Mouse (Mus musculus) MEL (cell line): ENCODE measurements around the gene Axl. TPM values are rescaled to one million over a fixed set of nuclear protein-coding genes. Genes with fewer than 3 reads are reported as not detected.

Source experiments
- DNase-seq: peaks from one replicate; pipeline ENCODE4 v3.0.0; 2011; ENCODE audit warnings: low read depth, low spot score
- H3K27ac ChIP-seq: 2 replicates; pipeline ENCODE4 v1.5.1; 2012; ENCODE audit warnings: low read depth, mild to moderate bottlenecking, control low read depth, low read length, moderate library complexity; ENCODE audit not compliant: control insufficient read depth
- H3K27me3 ChIP-seq, 2 experiments: fragments of 150-350 bp in 1 of 2; sonication (generic) in 1 of 2; 2 replicates each; pipeline ENCODE4 v1.6.1; 2012; ENCODE audit warnings: low read length in 2 of 2, mild to moderate bottlenecking in 2 of 2, improper control_type of control experiment in 1 of 2, moderate library complexity in 1 of 2; ENCODE audit not compliant: insufficient read depth in 2 of 2, control insufficient read depth in 1 of 2
- H3K36me3 ChIP-seq, 2 experiments: 2 replicates each; pipeline ENCODE4 v1.6.1; 2012 to 2014; ENCODE audit warnings: low read length in 2 of 2, improper control_type of control experiment in 1 of 2, inconsistent platforms in 1 of 2, mild to moderate bottlenecking in 1 of 2; ENCODE audit not compliant: insufficient read depth in 2 of 2, control insufficient read depth in 1 of 2
- H3K4me1 ChIP-seq, 2 experiments: fragments of 150-350 bp in 1 of 2; sonication (generic) in 1 of 2; 2 replicates each; pipeline ENCODE4 v1.6.1; 2012; ENCODE audit warnings: low read length in 2 of 2, improper control_type of control experiment in 1 of 2, mild to moderate bottlenecking in 1 of 2; ENCODE audit not compliant: insufficient read depth in 2 of 2, control insufficient read depth in 1 of 2
- H3K4me3 ChIP-seq, 2 experiments: fragments of 150-350 bp in 1 of 2; sonication (generic) in 1 of 2; 2 replicates each; pipeline ENCODE4 v1.5.1; 2012; ENCODE audit warnings: low read depth in 2 of 2, low read length in 2 of 2, mild to moderate bottlenecking in 2 of 2, moderate library complexity in 2 of 2, control low read depth in 1 of 2, improper control_type of control experiment in 1 of 2; ENCODE audit not compliant: control insufficient read depth in 1 of 2, insufficient read depth in 1 of 2
- H3K79me2 ChIP-seq: 2 replicates; pipeline ENCODE4 v1.6.1; 2012; ENCODE audit warnings: mild to moderate bottlenecking, low read length, moderate library complexity; ENCODE audit not compliant: control insufficient read depth, poor library complexity, insufficient read depth
- H3K9ac ChIP-seq: 2 replicates; pipeline ENCODE4 v1.6.1; 2012; ENCODE audit warnings: low read depth, mild to moderate bottlenecking, control low read depth, low read length, moderate library complexity; ENCODE audit not compliant: control insufficient read depth, poor library complexity, severe bottlenecking
- H3K9me3 ChIP-seq: fragments of 150-350 bp; sonication (generic); replicated peaks from 2 replicates; pipeline ENCODE4 v1.6.1; 2012; ENCODE audit warnings: mild to moderate bottlenecking, low read length, improper control_type of control experiment, moderate library complexity; ENCODE audit not compliant: insufficient read depth
- CHD1 ChIP-seq: IDR thresholded peaks from 2 replicates; pipeline ENCODE4 v1.6.1; 2012; ENCODE audit warnings: low read depth, mild to moderate bottlenecking, inconsistent platforms, low read length, improper control_type of control experiment
- CHD2 ChIP-seq: IDR thresholded peaks from 2 replicates; pipeline ENCODE4 v1.6.1; 2011; ENCODE audit warnings: low read length, improper control_type of control experiment
- CTCF ChIP-seq, 3 experiments: IDR thresholded peaks in 2 of 3; conservative IDR thresholded peaks in 1 of 3; 2 replicates each; pipeline ENCODE4 v1.5.1; 2011 to 2012; ENCODE audit warnings: low read length in 3 of 3, low read depth in 2 of 3, mild to moderate bottlenecking in 2 of 3, improper control_type of control experiment in 1 of 3, inconsistent platforms in 1 of 3, mixed read lengths in 1 of 3, moderate library complexity in 1 of 3; ENCODE audit not compliant: control insufficient read depth in 1 of 3, insufficient read depth in 1 of 3, poor library complexity in 1 of 3, severe bottlenecking in 1 of 3
- ETS1 ChIP-seq: IDR thresholded peaks from 2 replicates; pipeline ENCODE4 v1.6.1; 2012; ENCODE audit warnings: low read depth, mild to moderate bottlenecking, inconsistent platforms, low read length, improper control_type of control experiment, moderate library complexity
- GABPA ChIP-seq: IDR thresholded peaks from 2 replicates; pipeline ENCODE4 v1.6.1; 2012; ENCODE audit warnings: low read depth, mild to moderate bottlenecking, inconsistent platforms, low read length, improper control_type of control experiment, moderate library complexity
- HCFC1 ChIP-seq: IDR thresholded peaks from 2 replicates; pipeline ENCODE4 v1.6.1; 2012; ENCODE audit warnings: low read depth, mild to moderate bottlenecking, inconsistent platforms, low read length, improper control_type of control experiment, moderate library complexity
- JUND ChIP-seq: IDR thresholded peaks from 2 replicates; pipeline ENCODE4 v1.6.1; 2011; ENCODE audit warnings: low read depth, mild to moderate bottlenecking, improper control_type of control experiment, low read length
- KAT2A ChIP-seq: conservative IDR thresholded peaks from 2 replicates; pipeline ENCODE4 v1.6.1; 2012; ENCODE audit warnings: low read depth, low read length, improper control_type of control experiment, inconsistent platforms
- MAFK ChIP-seq: IDR thresholded peaks from 2 replicates; pipeline ENCODE4 v1.6.1; 2011; ENCODE audit warnings: low read depth, mild to moderate bottlenecking, low read length, improper control_type of control experiment, borderline replicate concordance
- MAX ChIP-seq: IDR thresholded peaks from 2 replicates; pipeline ENCODE4 v1.6.1; 2011; ENCODE audit warnings: low read length, improper control_type of control experiment
- MAZ ChIP-seq: IDR thresholded peaks from 2 replicates; pipeline ENCODE4 v1.6.1; 2012; ENCODE audit warnings: low read depth, mild to moderate bottlenecking, inconsistent platforms, low read length, improper control_type of control experiment
- MEF2A ChIP-seq: IDR thresholded peaks from 2 replicates; pipeline ENCODE4 v1.6.1; 2014; ENCODE audit warnings: low read depth, mild to moderate bottlenecking, inconsistent platforms, low read length, improper control_type of control experiment; ENCODE audit not compliant: poor library complexity, insufficient replicate concordance, severe bottlenecking; ENCODE audit errors: extremely low read depth
- MYC ChIP-seq: IDR thresholded peaks from 2 replicates; pipeline ENCODE4 v1.6.1; 2011; ENCODE audit warnings: low read depth, mild to moderate bottlenecking, low read length, improper control_type of control experiment, moderate library complexity
- NELFE ChIP-seq: IDR thresholded peaks from 2 replicates; pipeline ENCODE4 v1.6.1; 2011; ENCODE audit warnings: low read depth, low read length, improper control_type of control experiment
- POLR2AphosphoS2 ChIP-seq: IDR thresholded peaks from 2 replicates; pipeline ENCODE4 v1.6.1; 2011; ENCODE audit warnings: low read length, improper control_type of control experiment
- TCF12 ChIP-seq: IDR thresholded peaks from 2 replicates; pipeline ENCODE4 v1.6.1; 2014; ENCODE audit warnings: low read depth, mild to moderate bottlenecking, inconsistent platforms, low read length, improper control_type of control experiment, moderate library complexity
- UBTF ChIP-seq: IDR thresholded peaks from 2 replicates; pipeline ENCODE4 v1.6.1; 2012; ENCODE audit warnings: low read depth, mild to moderate bottlenecking, inconsistent platforms, low read length, improper control_type of control experiment, moderate library complexity, borderline replicate concordance; ENCODE audit not compliant: insufficient read depth
- USF1 ChIP-seq: IDR thresholded peaks from 2 replicates; pipeline ENCODE4 v1.6.1; 2014; ENCODE audit warnings: low read depth, mild to moderate bottlenecking, inconsistent platforms, low read length, improper control_type of control experiment, moderate library complexity
- USF2 ChIP-seq, 2 experiments: IDR thresholded peaks; 2 replicates each; pipeline ENCODE4 v1.6.1; 2011 to 2012; ENCODE audit warnings: improper control_type of control experiment in 2 of 2, low read length in 2 of 2, borderline replicate concordance in 1 of 2, inconsistent platforms in 1 of 2, low read depth in 1 of 2, mild to moderate bottlenecking in 1 of 2; ENCODE audit not compliant: insufficient read depth in 1 of 2
- ZC3H11A ChIP-seq: IDR thresholded peaks from 2 replicates; pipeline ENCODE4 v1.6.1; 2012; ENCODE audit warnings: low read depth, mild to moderate bottlenecking, inconsistent platforms, low read length, improper control_type of control experiment
- ZKSCAN1 ChIP-seq: IDR thresholded peaks from 2 replicates; pipeline ENCODE4 v1.6.1; 2012; ENCODE audit warnings: low read depth, mild to moderate bottlenecking, inconsistent platforms, low read length, improper control_type of control experiment, moderate library complexity
- ZMIZ1 ChIP-seq: IDR thresholded peaks from 2 replicates; pipeline ENCODE4 v1.6.1; 2012; ENCODE audit warnings: low read depth, mild to moderate bottlenecking, inconsistent platforms, low read length, improper control_type of control experiment, moderate library complexity
- ZNF384 ChIP-seq: IDR thresholded peaks from 2 replicates; pipeline ENCODE4 v1.6.1; 2012; ENCODE audit warnings: low read depth, mild to moderate bottlenecking, inconsistent platforms, low read length, improper control_type of control experiment
- polyA plus RNA-seq, 2 experiments: library from polyadenylated mRNA; stranded (reverse) in 1 of 2; unstranded in 1 of 2; fragments of >175 nt in 1 of 2; fragments of >200 nt in 1 of 2; gene quantifications; 2 replicates each; pipeline versions ENCODE4 v1.2.1 to v1.2.4; 2012; ENCODE audit warnings: low replicate concordance in 2 of 2, low read depth in 1 of 2; ENCODE audit not compliant: insufficient read length in 2 of 2, insufficient read depth in 1 of 2, missing spikeins in 1 of 2
- total RNA-seq: library from RNA; depleted of rRNA; stranded (reverse); fragments of 300-350 nt; gene quantifications from 2 replicates; pipeline ENCODE4 v1.2.3, GENCODE M21; 2012

Gene Axl
- total and polyA plus RNA-seq, 3 experiments: 0.19 TPM; not detected in 2

GRCm38 (mm10) chr7:25764221-25764620 lies 24.3 kb downstream of the Axl start:
- Histone ChIP-seq H3K79me2 (no peaks in the 10 kb centered on the region), H3K27ac (no peak overlapping the region), H3K9ac (no peak overlapping the region), H3K4me3 (no peak overlapping the region), H3K27me3 (peaks cover 0 to 2% of the 10 kb centered on the region in 2 experiments; a peak in 2 of 4 replicates), H3K9me3 (no peaks in the 10 kb centered on the region), H3K36me3 (no peaks in the 10 kb centered on the region), H3K4me1 (no peaks in the 10 kb centered on the region)
- no peak for DNase-seq
- TF ChIP-seq ZKSCAN1 (no peak), TCF12 (no peak), NELFE (no peak), ZMIZ1 (no peak), CHD2 (no peak), MYC (no peak), MAX (no peak), USF2 (IDR thresholded peaks at IDR 0.05; ENCODE audit: borderline replicate concordance in 1 of 2, insufficient read depth in 1 of 2, low read depth in 1 of 2, low read length in 2 of 2) (no peak), CHD1 (no peak), GABPA (no peak), CTCF (IDR thresholded peaks at IDR 0.05 in 2 of 3, conservative IDR thresholded peaks at IDR 0.05 in 1 of 3; ENCODE audit: control insufficient read depth in 1 of 3, insufficient read depth in 1 of 3, low read depth in 2 of 3, low read length in 3 of 3, poor library complexity in 1 of 3, severe bottlenecking in 1 of 3) (no peak), USF1 (no peak), MEF2A (no peak)
- TF ChIP-seq, all 39 proteins: peak for 0

DNA sequence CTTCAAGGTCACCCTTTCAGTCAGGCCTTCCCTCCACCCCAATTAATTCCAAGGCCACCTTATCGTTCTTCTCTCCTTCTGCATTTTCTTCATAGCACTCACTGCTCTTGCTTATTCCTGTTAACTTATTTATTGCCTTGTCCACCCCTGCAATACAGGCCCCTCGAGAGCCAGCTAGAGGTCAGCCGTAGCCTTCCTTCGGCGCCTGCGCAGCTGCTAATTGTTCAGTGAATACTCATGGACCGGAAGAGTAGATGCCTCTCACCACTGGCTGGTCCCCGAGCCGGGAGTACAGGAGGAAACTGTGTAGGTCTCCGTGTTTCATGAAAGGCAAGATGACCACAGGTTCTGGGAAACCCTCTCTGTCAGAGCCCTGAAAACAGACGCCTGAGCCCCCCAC lies 24.8 kb downstream of the Axl start:
- TF ChIP-seq ZC3H11A (no peak), JUND (no peak), CHD2 (no peak), CTCF (IDR thresholded peaks at IDR 0.05 in 2 of 3, conservative IDR thresholded peaks at IDR 0.05 in 1 of 3; ENCODE audit: control insufficient read depth in 1 of 3, insufficient read depth in 1 of 3, low read depth in 2 of 3, low read length in 3 of 3, poor library complexity in 1 of 3, severe bottlenecking in 1 of 3) (no peak), POLR2AphosphoS2 (no peak), UBTF (no peak), USF1 (no peak), KAT2A (no peak), ETS1 (no peak), HCFC1 (no peak), NELFE (no peak), MAFK (no peak), MAZ (no peak), ZNF384 (no peak)
- Histone ChIP-seq H3K4me3 (no peak overlapping the region), H3K27me3 (peaks cover 0 to 2% of the 10 kb centered on the region in 2 experiments; a peak in 2 of 4 replicates), H3K79me2 (no peaks in the 10 kb centered on the region), H3K9me3 (no peaks in the 10 kb centered on the region), H3K27ac (no peak overlapping the region), H3K4me1 (no peaks in the 10 kb centered on the region), H3K36me3 (no peaks in the 10 kb centered on the region), H3K9ac (no peak overlapping the region)
- no peak for DNase-seq
